Comparison of ENCODE assay signal across 14 mouse cellular contexts in genomic region chr19:43852837-43853545, GRCm38 (mm10).
DNase-seq lines count a peak whose midpoint lies in the region; ATAC-seq and TF ChIP-seq lines count a peak whose summit lies in the region.
"Had no signal": no experiment of that assay in that cellular context is flagged by ENCODE, and none has a peak within 500 bp of the region (broad histone marks: within the 10 kb centered on the region; RNA-seq: fewer than 3 reads in every experiment).

No protein-coding gene starts in this region.

- intact Hi-C loops in heart, adult 2 months (cut with DNase I): loop anchor here (2.0 to 5.0 kb wide), 2 partner anchors 52 to 89 kb away; partner anchors contain the start of gene Dnmbp

- H3K4me2 ChIP-seq in midbrain, postnatal 0 days (ENCODE audit: low read depth, low read length, poor library complexity, severe bottlenecking): no peak overlapping the region
- no peak overlapping the region for H3K4me2 ChIP-seq in midbrain, embryonic 13.5 days (replicated peaks)
- no peak overlapping the region for H3K4me2 ChIP-seq in stomach, postnatal 0 days (replicated peaks; ENCODE audit: low read depth)
- no peak overlapping the region for H3K4me2 ChIP-seq in intestine, embryonic 16.5 days (ENCODE audit: low read depth, low read length)
- H3K4me2 ChIP-seq: limb, embryonic 13.5 days had no signal

- no peak for DNase-seq in heart, adult 2 months
- DNase-seq in heart, adult 8-10 months (ENCODE audit: low spot score): no peak
- DNase-seq in midbrain, postnatal 0 days (ENCODE audit: low spot score): no peak
- no peak for DNase-seq in stomach, postnatal 0 days (ENCODE audit: low spot score)
- no peak for DNase-seq in right cerebral cortex, postnatal 36 days (ENCODE audit: low spot score in 2 of 2)
- DNase-seq: gastrocnemius, postnatal 25 days; kidney, adult 11 months; layer of hippocampus, postnatal 36 days had no signal

- H3K9me3 ChIP-seq in midbrain, postnatal 0 days (ENCODE audit: low read length): no peaks in the 10 kb centered on the region
- no peaks in the 10 kb centered on the region for H3K9me3 ChIP-seq in midbrain, embryonic 13.5 days
- H3K9me3 ChIP-seq in stomach, postnatal 0 days (ENCODE audit: control insufficient read depth, low read length): no peaks in the 10 kb centered on the region
- H3K9me3 ChIP-seq in intestine, embryonic 16.5 days (ENCODE audit: control insufficient read depth, low read length): no peaks in the 10 kb centered on the region
- H3K9me3 ChIP-seq: limb, embryonic 13.5 days had no signal

- TF ChIP-seq POLR2A in heart, adult 2 months (IDR thresholded peaks at IDR 0.05; ENCODE audit: insufficient read depth, low read depth, low read length): no peak
- no peak for TF ChIP-seq POLR2A in bone marrow, adult 2 months (IDR thresholded peaks at IDR 0.05; ENCODE audit: borderline replicate concordance, control insufficient read depth, low read depth, low read length)

- peak; percentile 75 for TF ChIP-seq CTCF in heart, adult 2 months (IDR thresholded peaks at IDR 0.05)
- TF ChIP-seq CTCF in midbrain, postnatal 0 days (IDR thresholded peaks at IDR 0.05): peak; percentile 58
- TF ChIP-seq CTCF in bone marrow, adult 2 months (IDR thresholded peaks at IDR 0.05; ENCODE audit: control insufficient read depth, insufficient read depth, low read length): 0 out of 2 replicates have a peak, but pooled peaks have one; percentile 24
- TF ChIP-seq CTCF in stomach, postnatal 0 days (IDR thresholded peaks at IDR 0.05; ENCODE audit: low read depth): peak; percentile 71

- H3K36me3 ChIP-seq in heart, adult 2 months (ENCODE audit: control insufficient read depth, insufficient read depth, low read length): no peaks in the 10 kb centered on the region
- peaks cover 54% of the 10 kb centered on the region for H3K36me3 ChIP-seq in midbrain, postnatal 0 days (ENCODE audit: insufficient read depth, low read length)
- H3K36me3 ChIP-seq in midbrain, embryonic 13.5 days: peaks cover 89% of the 10 kb centered on the region
- H3K36me3 ChIP-seq in stomach, postnatal 0 days (ENCODE audit: control insufficient read depth, insufficient read depth, low read length): peaks cover 53% of the 10 kb centered on the region
- H3K36me3 ChIP-seq in intestine, embryonic 16.5 days (ENCODE audit: control insufficient read depth, insufficient read depth, low read length): peaks cover 59% of the 10 kb centered on the region

- WGBS in heart, adult 2 months: 80% methylated on average over 7 of the region's 7 CpGs
- WGBS in midbrain, postnatal 0 days: 80% methylated on average over 7 of the region's 7 CpGs
- 83% methylated on average over 7 of the region's 7 CpGs for WGBS in midbrain, embryonic 13.5 days
- 70% methylated on average over 7 of the region's 7 CpGs for whole genome bisulfite sequencing in bone marrow, adult 2 months
- WGBS in stomach, postnatal 0 days: 77% methylated on average over 7 of the region's 7 CpGs
- WGBS in intestine, embryonic 16.5 days: 78% methylated on average over 7 of the region's 7 CpGs

- no peak for ATAC-seq in midbrain, postnatal 0 days (ENCODE audit: low FRiP score)
- no peak for ATAC-seq in midbrain, embryonic 13.5 days
- no peak for ATAC-seq in stomach, postnatal 0 days (ENCODE audit: low FRiP score, low TSS enrichment)
- ATAC-seq in intestine, embryonic 16.5 days: no peak
- ATAC-seq: activated CD4-positive, CD25-positive, alpha-beta regulatory T cell, adult 4 months; forebrain, embryonic 14.5 days had no signal

- H3K79me2 ChIP-seq in heart, adult 2 months (replicated peaks; ENCODE audit: control insufficient read depth, insufficient read depth, low read length): no peaks in the 10 kb centered on the region

- no peaks in the 10 kb centered on the region for H3K4me1 ChIP-seq in heart, adult 2 months (ENCODE audit: control insufficient read depth, insufficient read depth, low read length)
- no peaks in the 10 kb centered on the region for H3K4me1 ChIP-seq in midbrain, postnatal 0 days (ENCODE audit: insufficient read depth, low read length)
- H3K4me1 ChIP-seq in midbrain, embryonic 13.5 days (replicated peaks): no peaks in the 10 kb centered on the region
- H3K4me1 ChIP-seq in bone marrow, adult 2 months (ENCODE audit: control insufficient read depth, insufficient read depth, low read length): no peaks in the 10 kb centered on the region; the same call in 1 of the 2 replicates
- no peaks in the 10 kb centered on the region for H3K4me1 ChIP-seq in stomach, postnatal 0 days (replicated peaks; ENCODE audit: control insufficient read depth, insufficient read depth)
- H3K4me1 ChIP-seq in intestine, embryonic 16.5 days (ENCODE audit: control insufficient read depth, insufficient read depth, low read length): no peaks in the 10 kb centered on the region
- H3K4me1 ChIP-seq: limb, embryonic 13.5 days had no signal

- TF ChIP-seq EP300 in heart, adult 2 months (IDR thresholded peaks at IDR 0.05; ENCODE audit: insufficient read depth, low read depth, low read length): no peak
- no peak for TF ChIP-seq EP300 in stomach, postnatal 0 days (optimal IDR thresholded peaks at IDR 0.05)

- H3K4me3 ChIP-seq in heart, adult 2 months: no peak overlapping the region
- H3K4me3 ChIP-seq in midbrain, postnatal 0 days (ENCODE audit: low read depth, low read length): no peak overlapping the region
- H3K4me3 ChIP-seq in midbrain, embryonic 13.5 days (replicated peaks): no peak overlapping the region
- H3K4me3 ChIP-seq in bone marrow, adult 2 months (replicated peaks; ENCODE audit: control insufficient read depth, low read depth, low read length): no peak overlapping the region
- no peak overlapping the region for H3K4me3 ChIP-seq in stomach, postnatal 0 days (ENCODE audit: low read depth, low read length)
- no peak overlapping the region for H3K4me3 ChIP-seq in intestine, embryonic 16.5 days (ENCODE audit: low read length)
- H3K4me3 ChIP-seq: limb, embryonic 13.5 days had no signal

- H3K27me3 ChIP-seq in heart, adult 2 months (ENCODE audit: control insufficient read depth, insufficient read depth, low read length): no peaks in the 10 kb centered on the region
- no peaks in the 10 kb centered on the region for H3K27me3 ChIP-seq in midbrain, postnatal 0 days (ENCODE audit: insufficient read depth, low read length)
- no peaks in the 10 kb centered on the region for H3K27me3 ChIP-seq in midbrain, embryonic 13.5 days
- no peaks in the 10 kb centered on the region for H3K27me3 ChIP-seq in stomach, postnatal 0 days (ENCODE audit: control insufficient read depth, insufficient read depth, low read length)
- H3K27me3 ChIP-seq in intestine, embryonic 16.5 days (replicated peaks; ENCODE audit: control insufficient read depth, insufficient read depth, low read length): no peaks in the 10 kb centered on the region
- H3K27me3 ChIP-seq: limb, embryonic 13.5 days had no signal

- H3K9ac ChIP-seq in heart, adult 2 months (ENCODE audit: low read depth, low read length): no peak overlapping the region
- H3K9ac ChIP-seq in midbrain, postnatal 0 days (replicated peaks; ENCODE audit: low read length, poor library complexity, severe bottlenecking): no peak overlapping the region
- H3K9ac ChIP-seq in midbrain, embryonic 13.5 days (replicated peaks): no peak overlapping the region
- H3K9ac ChIP-seq in stomach, postnatal 0 days (ENCODE audit: low read length): no peak overlapping the region
- no peak overlapping the region for H3K9ac ChIP-seq in intestine, embryonic 16.5 days (ENCODE audit: low read depth, low read length)
- H3K9ac ChIP-seq: limb, embryonic 13.5 days had no signal

- H3K27ac ChIP-seq in heart, adult 2 months: no peak overlapping the region
- H3K27ac ChIP-seq in midbrain, postnatal 0 days (ENCODE audit: low read depth, low read length): no peak overlapping the region
- no peak overlapping the region for H3K27ac ChIP-seq in midbrain, embryonic 13.5 days
- no peak overlapping the region for H3K27ac ChIP-seq in bone marrow, adult 2 months (ENCODE audit: control insufficient read depth, insufficient read depth, low read depth, low read length, poor library complexity)
- H3K27ac ChIP-seq in stomach, postnatal 0 days (replicated peaks): no peak overlapping the region
- no peak overlapping the region for H3K27ac ChIP-seq in intestine, embryonic 16.5 days (ENCODE audit: low read length)
- H3K27ac ChIP-seq: limb, embryonic 13.5 days had no signal

Comparison
In these comparisons a context has a peak if more than half of its experiments do, and no peak if none do; other contexts are left out.
1. CTCF ChIP-seq: peak in every context shown above with its lines; median percentile 75 in heart, adult 2 months; 71 in stomach, postnatal 0 days; 58 in midbrain, postnatal 0 days; 24 in bone marrow, adult 2 months.